Mouse (Mus musculus) midbrain, embryonic 11.5 days (tissue): ENCODE results near the gene Filip1l. TPM values are rescaled to one million over a fixed set of nuclear protein-coding genes. Genes with fewer than 3 reads are reported as not detected.

Source experiments
- ATAC-seq: fragments of 200-750 bp; cut with Nextera tagmentation; 2 replicates; pipeline ENCODE4 v1.8.0; 2017; ENCODE audit warnings: moderate TSS enrichment, moderate library complexity; ENCODE audit not compliant: low FRiP score
- DNase-seq: peaks from one replicate; pipeline ENCODE4 v3.0.0; 2015; ENCODE audit warnings: low spot score; ENCODE audit errors: missing footprints
- H3K27ac ChIP-seq: fragments of 300-500 bp; sonication (generic); 2 replicates; pipeline ENCODE4 v1.5.1; 2014; ENCODE audit warnings: low read depth, low read length
- H3K27me3 ChIP-seq: fragments of 300-500 bp; sonication (generic); 2 replicates; pipeline ENCODE4 v1.6.1; 2014; ENCODE audit warnings: mild to moderate bottlenecking, low read length, moderate library complexity, mixed read lengths; ENCODE audit not compliant: control insufficient read depth, insufficient read depth
- H3K36me3 ChIP-seq: fragments of 300-500 bp; sonication (generic); 2 replicates; pipeline ENCODE4 v1.6.1; 2014; ENCODE audit warnings: mild to moderate bottlenecking, low read length, moderate library complexity, mixed read lengths; ENCODE audit not compliant: control insufficient read depth, insufficient read depth
- H3K4me1 ChIP-seq: fragments of 300-500 bp; sonication (generic); 2 replicates; pipeline ENCODE4 v1.6.1; 2014; ENCODE audit warnings: low read length; ENCODE audit not compliant: control insufficient read depth, insufficient read depth
- H3K4me2 ChIP-seq: fragments of 300-500 bp; sonication (generic); 2 replicates; pipeline ENCODE4 v1.6.1; 2014; ENCODE audit warnings: mild to moderate bottlenecking, moderate library complexity
- H3K4me3 ChIP-seq: fragments of 300-500 bp; sonication (generic); 2 replicates; pipeline ENCODE4 v1.5.1; 2014; ENCODE audit warnings: low read depth, low read length
- H3K9ac ChIP-seq: fragments of 300-500 bp; sonication (generic); 2 replicates; pipeline ENCODE4 v1.6.1; 2014; ENCODE audit warnings: low read length
- H3K9me3 ChIP-seq: fragments of 300-500 bp; sonication (generic); 2 replicates; pipeline ENCODE4 v1.6.1; 2016; ENCODE audit warnings: low read length; ENCODE audit not compliant: control insufficient read depth
- WGBS: fragments of 180-500 bp; shearing (Covaris S2); extraction: QIAGEN DNeasy Blood & Tissue Kit; methylation state at CpG from one replicate; pipeline ENCODE4 v1.1.7; 2014; 5-methylcytosine and 5-hydroxymethylcytosine counted together
- polyA plus RNA-seq: library from polyadenylated mRNA; unstranded; fragments of >200 nt; fragmentation: Nextera tagmentation; extraction: Ambion mirVana; gene quantifications from 2 replicates; pipeline ENCODE4 v1.2.1, GENCODE M21; 2014

Filip1l gene
- polyA plus RNA-seq, 1 experiment from 2014 or later, result 6.8 TPM

GRCm38 (mm10) chr16:57420773-57421556 is 68.1 kb downstream of the Filip1l start:
- H3K27ac ChIP-seq, result no peak overlapping the region
- no peaks in the 10 kb centered on the region for H3K27me3 ChIP-seq
- no peaks in the 10 kb centered on the region for H3K9me3 ChIP-seq
- H3K4me2 ChIP-seq, result no peak overlapping the region
- 67% methylated on average over 8 of the region's 8 CpGs for WGBS
- no peaks in the 10 kb centered on the region for H3K36me3 ChIP-seq
- no peaks in the 10 kb centered on the region for H3K4me1 ChIP-seq
- H3K4me3 ChIP-seq, result no peak overlapping the region
- no peak overlapping the region for H3K9ac ChIP-seq
- no peak for ATAC-seq
- DNase-seq, result no peak

DNA sequence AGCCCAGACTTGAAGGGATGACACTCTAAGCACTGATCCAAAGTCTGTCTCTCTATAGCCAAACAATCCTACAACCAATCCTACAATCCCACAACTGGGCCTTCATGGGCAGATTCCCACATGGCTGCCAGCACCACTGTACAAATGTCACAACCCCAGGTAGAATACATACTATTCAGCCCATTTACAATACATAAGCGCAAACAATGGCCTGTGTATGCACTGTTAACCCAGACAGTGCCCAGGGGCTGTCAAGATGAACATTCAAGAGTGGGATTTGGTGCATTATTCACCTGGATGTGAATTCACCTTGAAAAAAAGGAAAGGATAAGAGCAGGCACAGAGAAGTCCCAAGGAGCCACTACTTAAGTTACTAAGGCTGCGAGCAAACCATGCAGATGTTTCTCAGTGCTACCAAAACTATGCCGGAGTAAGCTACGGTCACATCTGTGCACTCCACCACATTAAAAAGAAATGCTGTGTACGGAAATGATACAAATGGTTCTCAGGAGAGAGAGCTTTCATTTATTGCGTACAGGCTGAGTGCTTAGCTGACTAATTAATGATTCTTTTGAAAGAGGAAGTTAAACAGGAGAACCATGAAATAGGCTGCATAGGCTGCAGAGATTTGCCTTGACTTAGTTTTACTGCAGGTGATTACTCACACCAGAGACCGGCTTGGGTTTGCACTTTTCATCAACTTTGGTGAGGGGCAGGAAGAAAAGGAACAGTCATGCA is 69.0 kb downstream of the Filip1l start:
- no peaks in the 10 kb centered on the region for H3K4me1 ChIP-seq
- H3K9me3 ChIP-seq, result no peaks in the 10 kb centered on the region
- no peaks in the 10 kb centered on the region for H3K36me3 ChIP-seq
- no peak overlapping the region for H3K27ac ChIP-seq
- WGBS, result 92% methylated on average over 7 of the region's 7 CpGs
- no peaks in the 10 kb centered on the region for H3K27me3 ChIP-seq
- H3K4me3 ChIP-seq, result no peak overlapping the region
- H3K9ac ChIP-seq, result no peak overlapping the region
- no peak for ATAC-seq
- DNase-seq, result no peak
- H3K4me2 ChIP-seq, result no peak overlapping the region

- ATAC-seq, result no peak
- WGBS, result 58% methylated on average over 6 of the region's 6 CpGs
- no peak overlapping the region for H3K4me2 ChIP-seq
These were observed 70.3 kb downstream of the Filip1l start for GRCm38 (mm10) chr16:57423001-57423800.

GRCm38 (mm10) chr16:57426680-57427079 is 73.8 kb downstream of the Filip1l start:
- H3K27me3 ChIP-seq, result no peaks in the 10 kb centered on the region
- no peaks in the 10 kb centered on the region for H3K36me3 ChIP-seq
- WGBS, result 78% methylated on average over 10 of the region's 10 CpGs
- H3K27ac ChIP-seq, result no peak overlapping the region
- H3K9ac ChIP-seq, result no peak overlapping the region
- H3K4me1 ChIP-seq, result no peaks in the 10 kb centered on the region
- ATAC-seq (no peak), DNase-seq (no peak)
- H3K4me2 ChIP-seq, result no peak overlapping the region
- H3K9me3 ChIP-seq, result no peaks in the 10 kb centered on the region
- no peak overlapping the region for H3K4me3 ChIP-seq

More at GRCm38 (mm10) chr16:57423001-57423800, 70.3 kb downstream of the Filip1l start:
- Histone ChIP-seq H3K9me3 (no peaks in the 10 kb centered on the region), H3K4me3 (no peak overlapping the region), H3K36me3 (no peaks in the 10 kb centered on the region), H3K27me3 (no peaks in the 10 kb centered on the region), H3K9ac (no peak overlapping the region), H3K4me1 (no peaks in the 10 kb centered on the region), H3K27ac (no peak overlapping the region)
- DNase-seq, result no peak

DNA sequence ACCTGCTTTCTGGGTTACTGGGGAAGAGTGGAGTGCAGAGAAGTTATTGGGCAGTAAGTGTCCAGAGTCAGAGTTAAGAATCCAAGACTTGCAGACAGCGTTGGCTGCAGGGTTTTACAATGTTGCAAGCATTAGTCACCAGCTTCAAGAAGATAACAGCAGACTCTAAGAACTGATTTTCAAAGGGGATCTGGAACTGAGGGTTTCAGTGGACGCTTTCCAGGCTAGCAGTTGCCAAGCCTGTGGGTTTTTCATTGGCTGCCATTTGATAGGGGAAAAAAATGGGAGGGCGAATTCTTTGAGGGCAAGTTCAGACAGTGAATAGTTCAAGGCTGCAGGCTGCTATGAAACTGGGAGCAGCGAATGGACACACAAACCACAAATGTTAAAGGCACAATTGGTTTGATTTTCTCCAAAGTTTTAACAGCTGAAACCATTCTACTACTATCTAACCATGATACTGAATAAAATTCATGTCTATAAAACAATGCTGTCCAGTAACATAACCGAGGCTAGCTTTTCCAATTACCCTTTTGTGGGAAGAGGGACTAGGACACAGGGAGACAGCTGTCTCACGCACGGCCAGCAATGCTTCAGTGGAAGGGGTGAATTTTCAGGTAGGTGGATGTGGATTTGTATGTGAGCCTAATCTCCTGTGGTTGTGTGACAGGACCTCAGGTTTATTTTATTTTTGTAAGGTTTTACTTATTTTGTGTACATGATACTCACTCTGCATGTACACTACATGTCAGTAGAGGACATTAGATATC is 74.8 kb downstream of the Filip1l start:
- H3K4me1 ChIP-seq, result no peaks in the 10 kb centered on the region
- no peak overlapping the region for H3K4me2 ChIP-seq
- WGBS, result 84% methylated on average over 7 of the region's 7 CpGs
- no peak for ATAC-seq
- DNase-seq, result no peak
- H3K9ac ChIP-seq, result no peak overlapping the region
- H3K27me3 ChIP-seq, result no peaks in the 10 kb centered on the region
- no peak overlapping the region for H3K4me3 ChIP-seq
- no peaks in the 10 kb centered on the region for H3K36me3 ChIP-seq
- no peaks in the 10 kb centered on the region for H3K9me3 ChIP-seq
- no peak overlapping the region for H3K27ac ChIP-seq

GRCm38 (mm10) chr16:57428977-57429376 is 76.1 kb downstream of the Filip1l start:
- no peak overlapping the region for H3K27ac ChIP-seq
- 93% methylated on average over 5 of the region's 5 CpGs for whole genome bisulfite sequencing
- H3K4me3 ChIP-seq, result no peak overlapping the region
- H3K9ac ChIP-seq, result no peak overlapping the region
- H3K4me2 ChIP-seq, result no peak overlapping the region
- no peaks in the 10 kb centered on the region for H3K36me3 ChIP-seq
- no peaks in the 10 kb centered on the region for H3K4me1 ChIP-seq
- no peaks in the 10 kb centered on the region for H3K9me3 ChIP-seq
- ATAC-seq, result no peak
- no peaks in the 10 kb centered on the region for H3K27me3 ChIP-seq
- DNase-seq, result no peak

GRCm38 (mm10) chr16:57431294-57431693 is 78.4 kb downstream of the Filip1l start:
- no peaks in the 10 kb centered on the region for H3K36me3 ChIP-seq
- 90% methylated on average over 3 of the region's 3 CpGs for WGBS
- H3K4me3 ChIP-seq, result no peak overlapping the region
- no peak overlapping the region for H3K9ac ChIP-seq
- H3K27ac ChIP-seq, result no peak overlapping the region
- no peak for ATAC-seq
- no peaks in the 10 kb centered on the region for H3K4me1 ChIP-seq
- H3K4me2 ChIP-seq, result no peak overlapping the region
- DNase-seq, result no peak
- no peaks in the 10 kb centered on the region for H3K9me3 ChIP-seq
- no peaks in the 10 kb centered on the region for H3K27me3 ChIP-seq

DNA sequence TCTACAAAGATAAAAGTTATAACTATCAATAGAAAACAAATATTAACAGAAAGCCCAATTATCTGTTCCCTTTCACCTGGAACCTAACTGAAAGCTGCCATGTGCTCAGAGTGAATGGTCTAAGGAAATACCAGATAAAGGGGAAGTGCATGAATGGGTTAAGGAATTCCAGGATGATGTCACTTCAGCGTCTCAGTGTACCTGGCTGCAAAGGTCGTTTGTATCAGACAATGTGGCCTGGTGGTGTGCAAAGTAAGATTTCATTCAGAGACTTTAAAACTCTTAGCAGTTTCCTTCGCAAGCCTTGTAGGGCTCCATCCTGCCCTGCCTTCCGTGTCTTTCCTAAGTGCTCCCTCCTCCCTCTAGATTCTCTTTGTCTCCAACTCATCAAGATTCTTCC is 80.3 kb downstream of the Filip1l start:
- Histone ChIP-seq H3K4me2 (no peak overlapping the region), H3K9me3 (no peaks in the 10 kb centered on the region), H3K27me3 (no peaks in the 10 kb centered on the region), H3K4me1 (no peaks in the 10 kb centered on the region), H3K27ac (no peak overlapping the region), H3K36me3 (no peaks in the 10 kb centered on the region), H3K4me3 (no peak overlapping the region), H3K9ac (no peak overlapping the region)
- ATAC-seq (no peak), DNase-seq (no peak)
- 91% methylated on average over 4 of the region's 4 CpGs for WGBS
